Mouse (Mus musculus) MEL (cell line): Measurements from ENCODE around the gene Polr2e. TPM values are rescaled to one million over a fixed set of nuclear protein-coding genes. Genes with fewer than 3 reads are reported as not detected.

ENCODE experiments used
- DNase-seq: peaks from one replicate; pipeline ENCODE4 v3.0.0; 2011; ENCODE audit warnings: low read depth, low spot score
- H3K27ac ChIP-seq: 2 replicates; pipeline ENCODE4 v1.5.1; 2012; ENCODE audit warnings: low read depth, mild to moderate bottlenecking, control low read depth, low read length, moderate library complexity; ENCODE audit not compliant: control insufficient read depth
- H3K27me3 ChIP-seq, 2 experiments: fragments of 150-350 bp in 1 of 2; sonication (generic) in 1 of 2; 2 replicates each; pipeline ENCODE4 v1.6.1; 2012; ENCODE audit warnings: low read length in 2 of 2, mild to moderate bottlenecking in 2 of 2, improper control_type of control experiment in 1 of 2, moderate library complexity in 1 of 2; ENCODE audit not compliant: insufficient read depth in 2 of 2, control insufficient read depth in 1 of 2
- H3K36me3 ChIP-seq, 2 experiments: 2 replicates each; pipeline ENCODE4 v1.6.1; 2012 to 2014; ENCODE audit warnings: low read length in 2 of 2, improper control_type of control experiment in 1 of 2, inconsistent platforms in 1 of 2, mild to moderate bottlenecking in 1 of 2; ENCODE audit not compliant: insufficient read depth in 2 of 2, control insufficient read depth in 1 of 2
- H3K4me1 ChIP-seq, 2 experiments: fragments of 150-350 bp in 1 of 2; sonication (generic) in 1 of 2; 2 replicates each; pipeline ENCODE4 v1.6.1; 2012; ENCODE audit warnings: low read length in 2 of 2, improper control_type of control experiment in 1 of 2, mild to moderate bottlenecking in 1 of 2; ENCODE audit not compliant: insufficient read depth in 2 of 2, control insufficient read depth in 1 of 2
- H3K4me3 ChIP-seq, 2 experiments: fragments of 150-350 bp in 1 of 2; sonication (generic) in 1 of 2; 2 replicates each; pipeline ENCODE4 v1.5.1; 2012; ENCODE audit warnings: low read depth in 2 of 2, low read length in 2 of 2, mild to moderate bottlenecking in 2 of 2, moderate library complexity in 2 of 2, control low read depth in 1 of 2, improper control_type of control experiment in 1 of 2; ENCODE audit not compliant: control insufficient read depth in 1 of 2, insufficient read depth in 1 of 2
- H3K79me2 ChIP-seq: 2 replicates; pipeline ENCODE4 v1.6.1; 2012; ENCODE audit warnings: mild to moderate bottlenecking, low read length, moderate library complexity; ENCODE audit not compliant: control insufficient read depth, poor library complexity, insufficient read depth
- H3K9ac ChIP-seq: 2 replicates; pipeline ENCODE4 v1.6.1; 2012; ENCODE audit warnings: low read depth, mild to moderate bottlenecking, control low read depth, low read length, moderate library complexity; ENCODE audit not compliant: control insufficient read depth, poor library complexity, severe bottlenecking
- H3K9me3 ChIP-seq: fragments of 150-350 bp; sonication (generic); replicated peaks from 2 replicates; pipeline ENCODE4 v1.6.1; 2012; ENCODE audit warnings: mild to moderate bottlenecking, low read length, improper control_type of control experiment, moderate library complexity; ENCODE audit not compliant: insufficient read depth
- CHD1 ChIP-seq: IDR thresholded peaks from 2 replicates; pipeline ENCODE4 v1.6.1; 2012; ENCODE audit warnings: low read depth, mild to moderate bottlenecking, inconsistent platforms, low read length, improper control_type of control experiment
- CHD2 ChIP-seq: IDR thresholded peaks from 2 replicates; pipeline ENCODE4 v1.6.1; 2011; ENCODE audit warnings: low read length, improper control_type of control experiment
- CTCF ChIP-seq, 3 experiments: IDR thresholded peaks in 2 of 3; conservative IDR thresholded peaks in 1 of 3; 2 replicates each; pipeline ENCODE4 v1.5.1; 2011 to 2012; ENCODE audit warnings: low read length in 3 of 3, low read depth in 2 of 3, mild to moderate bottlenecking in 2 of 3, improper control_type of control experiment in 1 of 3, inconsistent platforms in 1 of 3, mixed read lengths in 1 of 3, moderate library complexity in 1 of 3; ENCODE audit not compliant: control insufficient read depth in 1 of 3, insufficient read depth in 1 of 3, poor library complexity in 1 of 3, severe bottlenecking in 1 of 3
- E2F4 ChIP-seq: IDR thresholded peaks from 2 replicates; pipeline ENCODE4 v1.6.1; 2011; ENCODE audit warnings: low read depth, low read length, improper control_type of control experiment, borderline replicate concordance
- ELF1 ChIP-seq: IDR thresholded peaks from 2 replicates; pipeline ENCODE4 v1.6.1; 2014; ENCODE audit warnings: low read depth, mild to moderate bottlenecking, inconsistent platforms, low read length, improper control_type of control experiment, moderate library complexity
- EP300 ChIP-seq, 2 experiments: IDR thresholded peaks; 2 replicates each; pipeline ENCODE4 v1.6.1; 2011; ENCODE audit warnings: improper control_type of control experiment in 2 of 2, low read length in 2 of 2, low read depth in 1 of 2, mild to moderate bottlenecking in 1 of 2
- ETS1 ChIP-seq: IDR thresholded peaks from 2 replicates; pipeline ENCODE4 v1.6.1; 2012; ENCODE audit warnings: low read depth, mild to moderate bottlenecking, inconsistent platforms, low read length, improper control_type of control experiment, moderate library complexity
- GABPA ChIP-seq: IDR thresholded peaks from 2 replicates; pipeline ENCODE4 v1.6.1; 2012; ENCODE audit warnings: low read depth, mild to moderate bottlenecking, inconsistent platforms, low read length, improper control_type of control experiment, moderate library complexity
- HCFC1 ChIP-seq: IDR thresholded peaks from 2 replicates; pipeline ENCODE4 v1.6.1; 2012; ENCODE audit warnings: low read depth, mild to moderate bottlenecking, inconsistent platforms, low read length, improper control_type of control experiment, moderate library complexity
- KAT2A ChIP-seq: conservative IDR thresholded peaks from 2 replicates; pipeline ENCODE4 v1.6.1; 2012; ENCODE audit warnings: low read depth, low read length, improper control_type of control experiment, inconsistent platforms
- MAFK ChIP-seq: IDR thresholded peaks from 2 replicates; pipeline ENCODE4 v1.6.1; 2011; ENCODE audit warnings: low read depth, mild to moderate bottlenecking, low read length, improper control_type of control experiment, borderline replicate concordance
- MAX ChIP-seq: IDR thresholded peaks from 2 replicates; pipeline ENCODE4 v1.6.1; 2011; ENCODE audit warnings: low read length, improper control_type of control experiment
- MEF2A ChIP-seq: IDR thresholded peaks from 2 replicates; pipeline ENCODE4 v1.6.1; 2014; ENCODE audit warnings: low read depth, mild to moderate bottlenecking, inconsistent platforms, low read length, improper control_type of control experiment; ENCODE audit not compliant: poor library complexity, insufficient replicate concordance, severe bottlenecking; ENCODE audit errors: extremely low read depth
- MXI1 ChIP-seq: IDR thresholded peaks from 2 replicates; pipeline ENCODE4 v1.6.1; 2011; ENCODE audit warnings: mild to moderate bottlenecking, low read depth, low read length, improper control_type of control experiment
- MYB ChIP-seq: IDR thresholded peaks from 2 replicates; pipeline ENCODE4 v1.6.1; 2011; ENCODE audit warnings: mild to moderate bottlenecking, low read depth, low read length, improper control_type of control experiment
- MYC ChIP-seq: IDR thresholded peaks from 2 replicates; pipeline ENCODE4 v1.6.1; 2011; ENCODE audit warnings: low read depth, mild to moderate bottlenecking, low read length, improper control_type of control experiment, moderate library complexity
- NELFE ChIP-seq: IDR thresholded peaks from 2 replicates; pipeline ENCODE4 v1.6.1; 2011; ENCODE audit warnings: low read depth, low read length, improper control_type of control experiment
- NRF1 ChIP-seq: IDR thresholded peaks from 2 replicates; pipeline ENCODE4 v1.6.1; 2014; ENCODE audit warnings: low read depth, mild to moderate bottlenecking, inconsistent platforms, low read length, improper control_type of control experiment, moderate library complexity; ENCODE audit not compliant: poor library complexity, insufficient read depth, severe bottlenecking
- POLR2AphosphoS2 ChIP-seq: IDR thresholded peaks from 2 replicates; pipeline ENCODE4 v1.6.1; 2011; ENCODE audit warnings: low read length, improper control_type of control experiment
- POLR2AphosphoS5 ChIP-seq: IDR thresholded peaks from 2 replicates; pipeline ENCODE4 v1.6.1; 2012; ENCODE audit warnings: low read depth, borderline replicate concordance, mild to moderate bottlenecking, inconsistent platforms, low read length, moderate library complexity, mixed read lengths
- RAD21 ChIP-seq: IDR thresholded peaks from 2 replicates; pipeline ENCODE4 v1.6.1; 2011; ENCODE audit warnings: mild to moderate bottlenecking, low read depth, low read length, improper control_type of control experiment
- SIN3A ChIP-seq: IDR thresholded peaks from 2 replicates; pipeline ENCODE4 v1.6.1; 2012; ENCODE audit warnings: low read length, improper control_type of control experiment, inconsistent platforms
- TAL1 ChIP-seq: IDR thresholded peaks from 2 replicates; pipeline ENCODE4 v1.6.1; 2012; ENCODE audit warnings: mild to moderate bottlenecking, inconsistent platforms, low read length, moderate library complexity, mixed read lengths
- TCF12 ChIP-seq: IDR thresholded peaks from 2 replicates; pipeline ENCODE4 v1.6.1; 2014; ENCODE audit warnings: low read depth, mild to moderate bottlenecking, inconsistent platforms, low read length, improper control_type of control experiment, moderate library complexity
- USF1 ChIP-seq: IDR thresholded peaks from 2 replicates; pipeline ENCODE4 v1.6.1; 2014; ENCODE audit warnings: low read depth, mild to moderate bottlenecking, inconsistent platforms, low read length, improper control_type of control experiment, moderate library complexity
- ZC3H11A ChIP-seq: IDR thresholded peaks from 2 replicates; pipeline ENCODE4 v1.6.1; 2012; ENCODE audit warnings: low read depth, mild to moderate bottlenecking, inconsistent platforms, low read length, improper control_type of control experiment
- ZKSCAN1 ChIP-seq: IDR thresholded peaks from 2 replicates; pipeline ENCODE4 v1.6.1; 2012; ENCODE audit warnings: low read depth, mild to moderate bottlenecking, inconsistent platforms, low read length, improper control_type of control experiment, moderate library complexity
- ZNF384 ChIP-seq: IDR thresholded peaks from 2 replicates; pipeline ENCODE4 v1.6.1; 2012; ENCODE audit warnings: low read depth, mild to moderate bottlenecking, inconsistent platforms, low read length, improper control_type of control experiment
- polyA plus RNA-seq, 2 experiments: library from polyadenylated mRNA; stranded (reverse) in 1 of 2; unstranded in 1 of 2; fragments of >175 nt in 1 of 2; fragments of >200 nt in 1 of 2; gene quantifications; 2 replicates each; pipeline versions ENCODE4 v1.2.1 to v1.2.4; 2012; ENCODE audit warnings: low replicate concordance in 2 of 2, low read depth in 1 of 2; ENCODE audit not compliant: insufficient read length in 2 of 2, insufficient read depth in 1 of 2, missing spikeins in 1 of 2
- total RNA-seq: library from RNA; depleted of rRNA; stranded (reverse); fragments of 300-350 nt; gene quantifications from 2 replicates; pipeline ENCODE4 v1.2.3, GENCODE M21; 2012

Polr2e gene
- total and polyA plus RNA-seq, 3 experiments, result 169 to 279 (median 258) TPM

DNA sequence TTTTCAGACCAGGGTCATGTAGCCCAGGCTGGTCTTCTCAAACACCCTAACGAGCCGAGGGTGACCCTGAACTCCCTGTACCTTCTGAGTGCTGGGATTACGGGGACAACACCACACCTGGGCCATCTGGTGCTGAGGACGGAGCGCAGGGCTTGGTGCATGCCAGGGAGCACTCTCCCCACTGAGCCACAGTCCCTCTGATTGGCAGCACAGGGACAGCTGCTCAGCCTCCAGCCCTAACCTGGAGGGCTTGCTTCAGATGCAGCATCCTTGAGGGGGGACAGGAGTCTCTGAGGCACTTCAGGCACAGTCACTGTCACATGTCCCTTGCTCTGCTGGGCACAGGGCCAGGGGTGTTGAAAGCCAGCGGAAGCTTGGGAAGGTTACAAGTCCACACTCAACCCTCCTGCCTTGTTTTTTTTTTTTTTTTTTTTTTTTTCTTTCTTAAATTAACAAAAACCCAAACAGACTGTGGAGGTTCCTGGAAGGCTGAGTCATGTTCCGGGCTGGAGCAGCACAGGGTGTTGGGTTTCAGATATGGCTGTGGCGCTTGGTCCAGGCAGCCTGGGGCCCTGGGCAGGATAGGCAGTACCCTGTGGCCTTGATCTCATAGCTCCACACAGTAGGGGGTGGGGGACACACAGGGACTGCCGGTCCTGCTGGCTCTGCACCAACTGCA, 31.4 kb upstream of the Polr2e start:
- peak; percentile 89 for DNase-seq
- no peaks in the 10 kb centered on the region for H3K27me3 ChIP-seq
- TF ChIP-seq MYB (no peak), MXI1 (peak; percentile 63; the same call in 1 of the 2 replicates), TAL1 (peak; percentile 47; the same call in 1 of the 2 replicates), CHD2 (no peak), EP300 (IDR thresholded peaks at IDR 0.05; ENCODE audit: low read depth in 1 of 2, low read length in 2 of 2) (peak in 1 of 2 experiments; percentile 64; a peak in 3 of 4 replicates), ZNF384 (peak; percentile 97), MEF2A (no peak), CHD1 (no peak), MAFK (no peak), ZKSCAN1 (no peak; the same call in 1 of the 2 replicates), ELF1 (no peak), MYC (peak; percentile 56; the same call in 1 of the 2 replicates), USF1 (peak; percentile 82), ETS1 (peak; percentile 81), RAD21 (no peak), SIN3A (0 out of 2 replicates have a peak, but pooled peaks have one; percentile 33), ZC3H11A (no peak), NRF1 (no peak), MAX (no peak)
- no peaks in the 10 kb centered on the region for H3K9me3 ChIP-seq
- peaks cover 0 to 24% of the 10 kb centered on the region in 2 experiments; a peak in 2 of 4 replicates for H3K4me1 ChIP-seq
- H3K9ac ChIP-seq, result peak overlapping the region; percentile 47
- H3K27ac ChIP-seq, result peak overlapping the region; percentile 81
- H3K4me3 ChIP-seq, result no peak overlapping the region
- H3K36me3 ChIP-seq, result peaks cover 0 to 20% of the 10 kb centered on the region in 2 experiments; a peak in 3 of 4 replicates
- H3K79me2 ChIP-seq, result no peaks in the 10 kb centered on the region; the same call in 1 of the 2 replicates

DNA sequence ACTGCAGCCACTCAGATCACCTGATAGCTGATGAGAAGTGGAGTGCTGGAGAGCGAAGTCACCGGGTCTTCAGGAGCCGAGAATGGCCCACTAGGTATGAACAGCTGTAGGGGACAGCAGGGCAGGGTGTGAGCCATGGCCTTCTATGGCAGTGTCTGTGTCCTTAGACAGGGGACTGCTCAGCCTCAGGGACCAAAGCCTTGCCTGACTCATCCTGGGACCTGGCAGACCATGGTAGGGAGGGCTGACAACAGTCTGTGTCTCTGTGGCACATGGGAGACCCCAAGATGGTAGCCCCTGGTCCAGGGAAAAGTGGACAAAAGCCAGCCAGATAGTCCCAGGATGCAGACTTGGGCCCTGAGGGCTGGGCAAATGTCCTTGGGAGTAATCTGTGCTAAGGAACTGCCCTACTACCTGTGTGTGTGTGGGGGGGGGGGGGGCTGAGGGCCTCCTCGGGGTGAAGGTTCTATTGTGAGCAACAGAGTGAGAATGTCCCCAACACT, 30.4 kb upstream of the Polr2e start:
- H3K4me3 ChIP-seq, result no peak overlapping the region
- no peaks in the 10 kb centered on the region; the same call in 1 of the 2 replicates for H3K79me2 ChIP-seq
- no peak for DNase-seq
- no peak overlapping the region for H3K9ac ChIP-seq
- H3K36me3 ChIP-seq, result peaks cover 0 to 16% of the 10 kb centered on the region in 2 experiments; a peak in 3 of 4 replicates
- TF ChIP-seq POLR2AphosphoS2, result no peak
- no peak for TF ChIP-seq NELFE
- TF ChIP-seq E2F4, result no peak
- no peak for TF ChIP-seq USF1
- no peak for TF ChIP-seq ZNF384
- no peak for TF ChIP-seq GABPA
- no peak for TF ChIP-seq HCFC1
- TF ChIP-seq MYC, result no peak
- no peak for TF ChIP-seq MEF2A
- TF ChIP-seq MAX, result no peak
- TF ChIP-seq POLR2AphosphoS5, result no peak
- no peak for TF ChIP-seq KAT2A
- no peak for TF ChIP-seq CTCF (IDR thresholded peaks at IDR 0.05 in 2 of 3, conservative IDR thresholded peaks at IDR 0.05 in 1 of 3; ENCODE audit: control insufficient read depth in 1 of 3, insufficient read depth in 1 of 3, low read depth in 2 of 3, low read length in 3 of 3, poor library complexity in 1 of 3, severe bottlenecking in 1 of 3)
- TF ChIP-seq MYB, result no peak
- no peak for TF ChIP-seq ZC3H11A
- TF ChIP-seq TAL1, result no peak
- TF ChIP-seq TCF12, result no peak
- no peaks in the 10 kb centered on the region for H3K9me3 ChIP-seq
- H3K27ac ChIP-seq, result no peak overlapping the region
- H3K4me1 ChIP-seq, result peaks cover 0 to 22% of the 10 kb centered on the region in 2 experiments; a peak in 2 of 4 replicates
- no peaks in the 10 kb centered on the region for H3K27me3 ChIP-seq
